Mouse (Mus musculus) ovary, adult 18-20 months (tissue): ENCODE measurements around the gene Tcf7l2.

Experiments used
- DNase-seq: peaks from one replicate; pipeline ENCODE4 v3.0.0; 2022; ENCODE audit warnings: low spot score, mixed read lengths

Tcf7l2 gene

GRCm38 (mm10) chr19:55830976-55831559 is 89.4 kb downstream of the Tcf7l2 start:
- DNase-seq: no peak

- no peak for DNase-seq
Observed at GRCm38 (mm10) chr19:55832122-55832521, 90.5 kb downstream of the Tcf7l2 start.

GRCm38 (mm10) chr19:55833807-55834385 is 92.3 kb downstream of the Tcf7l2 start:
- DNase-seq: no peak

GRCm38 (mm10) chr19:55836930-55837687 is 95.5 kb downstream of the Tcf7l2 start:
- DNase-seq: no peak

GRCm38 (mm10) chr19:55837924-55838323 is 96.3 kb downstream of the Tcf7l2 start:
- peak; percentile 45 for DNase-seq

GRCm38 (mm10) chr19:55838389-55839035 is 96.9 kb downstream of the Tcf7l2 start:
- DNase-seq: no peak

GRCm38 (mm10) chr19:55839036-55839555 is 97.5 kb downstream of the Tcf7l2 start:
- DNase-seq: no peak

- DNase-seq: no peak
Observed at GRCm38 (mm10) chr19:55840499-55841121, 99.0 kb downstream of the Tcf7l2 start.

GRCm38 (mm10) chr19:55842046-55842445 is 100.4 kb downstream of the Tcf7l2 start:
- no peak for DNase-seq

GRCm38 (mm10) chr19:55843111-55843887 is 101.7 kb downstream of the Tcf7l2 start:
- DNase-seq: no peak

GRCm38 (mm10) chr19:55845702-55846101 is 104.1 kb downstream of the Tcf7l2 start:
- DNase-seq: no peak

- no peak for DNase-seq
Observed at GRCm38 (mm10) chr19:55846256-55846655, 104.6 kb downstream of the Tcf7l2 start.

- DNase-seq: no peak
Observed at GRCm38 (mm10) chr19:55847043-55847442, 105.4 kb downstream of the Tcf7l2 start.

GRCm38 (mm10) chr19:55850402-55851078 is 108.9 kb downstream of the Tcf7l2 start:
- no peak for DNase-seq

GRCm38 (mm10) chr19:55851498-55852324 is 110.1 kb downstream of the Tcf7l2 start:
- peak; percentile 30 for DNase-seq

- no peak for DNase-seq
Observed at GRCm38 (mm10) chr19:55854389-55854788, 112.8 kb downstream of the Tcf7l2 start.

- no peak for DNase-seq
Observed at GRCm38 (mm10) chr19:55855571-55855970, 114.0 kb downstream of the Tcf7l2 start.

GRCm38 (mm10) chr19:55857328-55857727 is 115.7 kb downstream of the Tcf7l2 start:
- DNase-seq: no peak

- no peak for DNase-seq
Observed at GRCm38 (mm10) chr19:55860009-55860743, 118.6 kb downstream of the Tcf7l2 start.
